Mouse (Mus musculus) layer of hippocampus, postnatal 10 days (tissue): ENCODE measurements at regions not wholly inside any gene's neighbourhood (a gene's known extent, or its start where the extent isn't known, plus 50 kb on each side); places are given as distances from the start of the nearest gene placed in this dataset.
"Not testable (repeated sequence)": the region's sequence is repeated elsewhere in the genome, so short reads cannot be mapped to it uniquely, and the experiment has no call there.

ENCODE experiments used
- DNase-seq, 2 experiments: peaks; one replicate each; pipeline ENCODE4 v3.0.0; 2021; ENCODE audit warnings: low spot score in 2 of 2

GRCm38 (mm10) chr12:61989471-61989870 is 466.5 kb downstream of the Lrfn5 start:
- peak in 1 of 2 experiments; percentile 18 for DNase-seq

GRCm38 (mm10) chr12:61993858-61994257 is 470.9 kb downstream of the Lrfn5 start:
- not testable (repeated sequence) for DNase-seq

GRCm38 (mm10) chr12:61994294-61994693 is 471.3 kb downstream of the Lrfn5 start:
- DNase-seq: no peak

GRCm38 (mm10) chr12:62013351-62013750 is 490.4 kb downstream of the Lrfn5 start:
- DNase-seq: no peak

GRCm38 (mm10) chr12:62017676-62018075 is 494.7 kb downstream of the Lrfn5 start:
- DNase-seq: not testable (repeated sequence)
